Mouse (Mus musculus): ENCODE data around the gene Ugt1a5. TPM values are rescaled to one million over a fixed set of nuclear protein-coding genes. Genes with fewer than 3 reads are reported as not detected.

Ugt1a5 gene
- polyA plus RNA-seq, 1 experiment from 2014 or later: not detected

GRCm38 (mm10) chr1:88249596-88249995 lies 83.8 kb downstream of the Ugt1a5 start:
- H3K36me3 ChIP-seq: no peaks in the 10 kb centered on the region
- 75% methylated on average over 7 of the region's 7 CpGs for WGBS
- ATAC-seq (ENCODE audit: insufficient read depth, low FRiP score, low read depth): peak; percentile 1; the same call in 1 of the 2 replicates
- H3K4me3 ChIP-seq (replicated peaks): no peak overlapping the region
- H3K4me1 ChIP-seq: no peaks in the 10 kb centered on the region
- H3K9me3 ChIP-seq: peaks cover 15% of the 10 kb centered on the region; the same call in 1 of the 2 replicates
- H3K4me2 ChIP-seq: no peak overlapping the region
- H3K9ac ChIP-seq: no peak overlapping the region
- no peaks in the 10 kb centered on the region for H3K27me3 ChIP-seq (replicated peaks)
- H3K27ac ChIP-seq: no peak overlapping the region

DNA sequence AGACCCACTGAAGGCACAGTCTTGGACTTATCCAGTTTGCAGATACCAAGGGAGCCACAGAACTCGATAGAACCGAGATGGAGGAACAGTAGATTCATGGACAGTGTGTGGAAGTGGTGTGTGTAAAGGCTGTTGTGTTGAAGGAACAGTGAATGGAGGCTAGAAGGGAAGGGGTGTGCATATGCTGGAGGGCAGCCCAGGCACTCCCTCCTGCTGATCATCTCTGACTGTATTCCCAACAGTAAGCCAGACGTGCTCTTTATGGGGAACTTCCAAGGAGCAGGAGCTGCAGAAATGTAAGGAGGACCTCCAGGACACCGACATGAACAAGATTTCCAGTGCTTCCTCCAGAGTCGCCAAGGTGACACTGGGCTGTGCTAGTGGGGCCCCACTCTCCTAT lies 84.2 kb downstream of the Ugt1a5 start:
- WGBS: 79% methylated on average over 5 of the region's 5 CpGs
- no peak overlapping the region for H3K9ac ChIP-seq
- H3K36me3 ChIP-seq: no peaks in the 10 kb centered on the region
- no peaks in the 10 kb centered on the region for H3K4me1 ChIP-seq
- H3K27me3 ChIP-seq (replicated peaks): no peaks in the 10 kb centered on the region
- H3K27ac ChIP-seq: no peak overlapping the region
- H3K9me3 ChIP-seq: peaks cover 15% of the 10 kb centered on the region; the same call in 1 of the 2 replicates
- no peak overlapping the region for H3K4me3 ChIP-seq (replicated peaks)
- H3K4me2 ChIP-seq: no peak overlapping the region
- ATAC-seq (ENCODE audit: insufficient read depth, low FRiP score, low read depth): no peak

GRCm38 (mm10) chr1:88253106-88253505 lies 87.3 kb downstream of the Ugt1a5 start:
- H3K36me3 ChIP-seq: no peaks in the 10 kb centered on the region
- no peaks in the 10 kb centered on the region for H3K27me3 ChIP-seq (replicated peaks)
- no peak overlapping the region for H3K4me3 ChIP-seq (replicated peaks)
- no peak overlapping the region for H3K27ac ChIP-seq
- 71% methylated on average over 8 of the region's 8 CpGs for WGBS
- H3K4me2 ChIP-seq: no peak overlapping the region
- ATAC-seq (ENCODE audit: insufficient read depth, low FRiP score, low read depth): no peak
- no peak overlapping the region for H3K9ac ChIP-seq
- no peaks in the 10 kb centered on the region for H3K4me1 ChIP-seq
- peaks cover 11% of the 10 kb centered on the region; the same call in 1 of the 2 replicates for H3K9me3 ChIP-seq

- no peaks in the 10 kb centered on the region for H3K27me3 ChIP-seq (replicated peaks)
- H3K4me2 ChIP-seq: no peak overlapping the region
- no peak overlapping the region for H3K9ac ChIP-seq
- H3K9me3 ChIP-seq: peaks cover 11% of the 10 kb centered on the region; the same call in 1 of the 2 replicates
- H3K4me1 ChIP-seq: no peaks in the 10 kb centered on the region
- no peaks in the 10 kb centered on the region for H3K36me3 ChIP-seq
- no peak overlapping the region for H3K27ac ChIP-seq
- 74% methylated on average over 6 of the region's 6 CpGs for WGBS
- ATAC-seq (ENCODE audit: insufficient read depth, low FRiP score, low read depth): no peak
- H3K4me3 ChIP-seq (replicated peaks): no peak overlapping the region
Measured at GRCm38 (mm10) chr1:88253540-88253939, 87.7 kb downstream of the Ugt1a5 start.

DNA sequence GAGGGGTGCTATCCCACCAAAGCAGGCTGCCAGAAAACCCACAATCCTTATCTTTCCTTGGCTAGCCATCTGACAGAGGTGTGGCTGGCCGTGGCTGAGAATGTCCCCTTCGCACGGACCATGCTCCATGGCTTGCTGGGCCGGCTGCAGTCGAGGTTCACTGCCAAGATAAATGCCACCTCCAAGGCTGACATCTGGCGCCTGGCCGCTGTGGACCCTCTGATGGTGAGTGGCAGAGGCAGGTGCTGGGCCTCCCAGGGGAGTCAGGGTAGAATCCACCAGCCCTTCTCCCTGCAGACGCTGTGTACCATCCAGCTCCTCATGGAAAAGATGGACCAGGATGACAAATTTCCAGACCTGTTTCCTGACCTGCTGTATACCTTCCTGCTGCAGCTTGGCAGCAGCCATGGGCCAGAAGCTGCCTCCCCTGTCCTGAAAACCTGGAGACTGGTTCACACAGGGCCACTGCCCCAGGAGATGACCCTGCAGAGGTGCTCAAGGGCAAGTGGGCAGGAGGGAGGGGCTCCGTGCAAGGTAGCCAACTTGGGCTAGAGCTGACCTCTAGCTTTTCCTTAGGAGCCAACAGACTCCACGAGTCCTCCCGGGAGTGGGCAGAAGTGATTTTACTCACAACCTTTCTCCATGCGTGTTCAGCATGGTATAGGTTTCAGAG lies 89.1 kb downstream of the Ugt1a5 start:
- WGBS: 86% methylated on average over 12 of the region's 12 CpGs
- ATAC-seq (ENCODE audit: insufficient read depth, low FRiP score, low read depth): no peak
- Histone ChIP-seq H3K9me3 (0 out of 2 replicates have a peak, but pooled peaks cover 4% of the 10 kb centered on the region), H3K27me3 (replicated peaks) (no peaks in the 10 kb centered on the region), H3K36me3 (no peaks in the 10 kb centered on the region), H3K27ac (no peak overlapping the region), H3K9ac (no peak overlapping the region), H3K4me2 (no peak overlapping the region), H3K4me1 (no peaks in the 10 kb centered on the region), H3K4me3 (replicated peaks) (no peak overlapping the region)

GRCm38 (mm10) chr1:88255466-88255857 lies 89.7 kb downstream of the Ugt1a5 start:
- 51% methylated on average over 2 of the region's 2 CpGs for WGBS
- ATAC-seq (ENCODE audit: insufficient read depth, low FRiP score, low read depth): no peak
- H3K4me2 ChIP-seq: no peak overlapping the region

DNA sequence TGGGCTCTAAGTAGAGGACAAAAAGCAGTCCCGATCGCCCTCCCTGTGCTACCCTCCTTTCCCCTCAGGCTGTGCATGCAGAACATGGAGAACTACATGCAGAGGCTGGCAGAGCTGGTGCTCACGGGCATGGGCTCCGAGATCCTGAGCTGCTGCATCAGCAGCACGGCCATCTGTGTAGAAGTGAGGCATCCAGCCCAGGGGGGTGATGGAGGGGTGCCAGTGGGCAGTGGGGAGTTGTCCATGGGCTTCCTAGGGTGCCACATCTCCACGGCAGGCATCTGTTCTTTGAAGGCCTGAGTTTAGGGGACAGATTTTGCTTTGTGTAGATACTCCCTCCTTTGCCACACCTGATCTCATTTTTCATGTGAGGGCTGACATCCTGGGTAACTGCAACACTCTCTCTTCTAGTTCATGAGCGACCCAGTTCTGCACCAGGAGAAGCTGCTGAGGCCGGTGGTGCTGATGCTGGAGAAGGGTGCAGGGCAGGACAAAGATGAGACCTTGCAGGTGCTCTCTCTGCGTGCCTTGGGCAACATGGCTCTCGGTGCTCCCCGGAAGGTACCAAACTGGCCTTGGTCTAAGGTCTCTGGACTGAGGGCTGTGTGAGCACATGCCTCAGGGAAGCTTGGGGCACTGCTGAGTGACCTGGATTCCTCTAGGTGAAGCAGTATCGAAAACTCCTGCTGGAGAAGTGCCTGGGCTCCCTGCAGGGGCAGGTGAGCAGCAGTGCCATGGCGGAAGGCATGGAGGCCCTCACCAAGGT lies 90.4 kb downstream of the Ugt1a5 start:
- 76% methylated on average over 13 of the region's 13 CpGs for WGBS
- Histone ChIP-seq H3K36me3 (peaks cover 11% of the 10 kb centered on the region; the same call in 1 of the 2 replicates), H3K4me3 (replicated peaks) (no peak overlapping the region), H3K4me2 (no peak overlapping the region), H3K27ac (no peak overlapping the region), H3K4me1 (no peaks in the 10 kb centered on the region), H3K9ac (no peak overlapping the region), H3K9me3 (no peaks in the 10 kb centered on the region), H3K27me3 (replicated peaks) (no peaks in the 10 kb centered on the region)
- no peak for ATAC-seq (ENCODE audit: insufficient read depth, low FRiP score, low read depth)

More at GRCm38 (mm10) chr1:88255466-88255857, 89.7 kb downstream of the Ugt1a5 start:
- no peaks in the 10 kb centered on the region for H3K27me3 ChIP-seq (replicated peaks)
- peaks cover 4% of the 10 kb centered on the region; the same call in 1 of the 2 replicates for H3K36me3 ChIP-seq
- H3K4me3 ChIP-seq (replicated peaks): no peak overlapping the region
- no peaks in the 10 kb centered on the region for H3K9me3 ChIP-seq
- no peaks in the 10 kb centered on the region for H3K4me1 ChIP-seq
- no peak overlapping the region for H3K9ac ChIP-seq
- H3K27ac ChIP-seq: no peak overlapping the region

DNA sequence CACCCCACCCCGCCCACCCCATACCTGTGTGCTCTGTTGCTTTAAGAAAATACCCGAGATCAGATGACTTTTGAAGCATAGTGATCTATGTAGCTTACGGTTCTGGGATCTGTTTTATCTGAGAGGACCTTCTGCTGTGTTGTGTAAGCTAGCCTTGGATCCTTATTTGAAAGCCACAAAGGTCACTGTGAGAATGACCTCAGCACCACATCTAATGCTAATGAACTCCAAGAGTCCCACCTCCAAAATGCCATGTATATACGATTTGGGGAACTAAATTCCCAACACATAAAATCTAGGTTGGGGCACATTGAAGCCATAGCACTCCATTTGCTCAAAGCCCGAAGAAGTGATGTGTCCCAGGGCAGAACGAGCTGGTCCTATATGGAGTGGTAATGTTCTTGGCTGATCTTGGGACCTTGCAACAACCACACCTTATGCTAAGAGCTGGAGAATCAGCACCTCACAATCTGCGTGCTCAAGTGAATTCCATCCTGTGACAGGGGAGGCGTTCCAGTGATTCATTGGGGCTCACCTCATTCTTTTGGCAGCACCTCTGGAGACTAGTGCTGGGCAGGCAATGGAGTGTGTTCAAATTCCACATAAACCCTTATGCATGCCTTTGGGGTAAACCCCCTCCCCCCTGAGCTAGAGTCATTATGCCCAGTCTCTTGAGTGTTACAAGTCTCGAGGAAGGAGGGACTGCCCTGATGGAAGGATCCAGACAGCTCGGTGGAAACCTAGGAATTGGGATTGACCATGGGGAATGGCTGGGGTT lies 91.3 kb downstream of the Ugt1a5 start:
- 74% methylated on average over 10 of the region's 10 CpGs for WGBS
- no peak for ATAC-seq (ENCODE audit: insufficient read depth, low FRiP score, low read depth)
- Histone ChIP-seq H3K4me3 (replicated peaks) (no peak overlapping the region), H3K36me3 (peaks cover 20% of the 10 kb centered on the region), H3K4me1 (peaks cover 7% of the 10 kb centered on the region; the same call in 1 of the 2 replicates), H3K9me3 (no peaks in the 10 kb centered on the region), H3K27ac (no peak overlapping the region), H3K9ac (no peak overlapping the region), H3K27me3 (replicated peaks) (no peaks in the 10 kb centered on the region), H3K4me2 (no peak overlapping the region)

DNA sequence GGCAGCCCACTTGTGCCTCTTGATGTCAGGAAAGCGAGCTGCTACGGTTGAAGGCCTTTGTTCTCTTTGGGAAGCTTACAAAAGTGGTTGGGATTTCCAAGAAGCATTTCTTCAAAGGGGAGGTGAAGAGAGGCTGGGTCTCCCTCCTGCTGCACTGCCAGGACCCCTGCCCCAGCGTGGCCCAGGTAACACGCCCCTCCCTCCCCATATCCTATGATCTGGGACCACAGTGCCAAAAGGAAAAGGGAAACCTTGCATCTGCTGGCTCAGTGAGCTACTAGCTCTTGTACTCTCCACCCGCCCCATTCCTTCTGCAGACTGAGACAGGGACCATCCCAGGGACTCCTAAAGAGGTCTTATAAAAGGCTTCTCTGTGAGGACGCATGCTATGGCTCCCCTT lies 91.9 kb downstream of the Ugt1a5 start:
- no peak overlapping the region for H3K27ac ChIP-seq

GRCm38 (mm10) chr1:88258361-88258760 lies 92.5 kb downstream of the Ugt1a5 start:
- no peak overlapping the region for H3K4me2 ChIP-seq
- H3K4me3 ChIP-seq (replicated peaks): no peak overlapping the region
- no peaks in the 10 kb centered on the region for H3K9me3 ChIP-seq
- H3K27ac ChIP-seq: no peak overlapping the region
- peaks cover 29% of the 10 kb centered on the region for H3K36me3 ChIP-seq
- WGBS: 71% methylated on average over 6 of the region's 6 CpGs
- H3K4me1 ChIP-seq: peaks cover 11% of the 10 kb centered on the region
- no peak for ATAC-seq (ENCODE audit: insufficient read depth, low FRiP score, low read depth)
- H3K9ac ChIP-seq: no peak overlapping the region
- H3K27me3 ChIP-seq (replicated peaks): no peaks in the 10 kb centered on the region

More for the DNA sequence above, 91.9 kb downstream of the Ugt1a5 start:
- ATAC-seq (ENCODE audit: insufficient read depth, low FRiP score, low read depth): no peak
- Histone ChIP-seq H3K4me1 (peaks cover 11% of the 10 kb centered on the region), H3K4me2 (no peak overlapping the region), H3K36me3 (peaks cover 22% of the 10 kb centered on the region), H3K9ac (no peak overlapping the region), H3K4me3 (replicated peaks) (no peak overlapping the region), H3K27me3 (replicated peaks) (no peaks in the 10 kb centered on the region), H3K9me3 (no peaks in the 10 kb centered on the region)
- WGBS: 82% methylated on average over 6 of the region's 6 CpGs

DNA sequence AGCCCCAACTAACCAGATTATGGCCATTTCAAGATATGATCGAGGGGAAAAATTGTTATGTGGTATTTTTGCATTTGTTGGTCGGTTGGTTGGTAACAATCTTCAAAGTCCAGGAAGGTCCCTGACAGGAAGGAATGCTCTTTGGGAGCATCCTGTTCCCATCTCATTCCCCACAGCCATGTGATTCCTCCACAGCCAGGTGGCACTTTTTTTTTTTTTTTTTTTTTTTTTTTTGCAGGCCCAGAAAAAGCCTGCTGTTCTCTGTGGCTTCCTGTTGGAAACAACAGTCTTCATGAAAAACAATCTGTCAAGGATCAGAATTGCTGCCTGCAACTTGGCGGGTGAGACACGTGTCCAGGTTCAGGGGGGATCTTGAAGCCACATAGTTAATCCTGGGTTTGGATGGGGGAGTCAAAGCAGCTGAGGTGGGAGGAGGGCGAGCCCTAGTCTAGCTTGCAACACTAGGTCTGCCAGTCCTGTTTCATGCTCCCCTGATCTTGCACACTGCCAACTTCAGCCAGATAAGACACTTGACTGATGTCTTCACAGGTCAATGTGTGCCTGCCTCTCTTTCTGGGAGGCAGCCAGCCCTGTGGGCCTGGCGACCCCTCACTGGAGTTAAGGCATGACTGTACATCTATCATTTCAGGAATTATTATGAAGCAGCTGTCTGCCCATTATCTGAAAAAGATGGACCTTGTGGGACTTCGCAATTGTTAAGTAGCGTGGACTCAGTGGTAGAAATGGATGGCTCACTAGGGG lies 93.2 kb downstream of the Ugt1a5 start:
- no peak overlapping the region for H3K27ac ChIP-seq
- no peaks in the 10 kb centered on the region for H3K27me3 ChIP-seq (replicated peaks)
- H3K9me3 ChIP-seq: no peaks in the 10 kb centered on the region
- H3K9ac ChIP-seq: no peak overlapping the region
- H3K4me2 ChIP-seq: no peak overlapping the region
- no peak overlapping the region for H3K4me3 ChIP-seq (replicated peaks)
- H3K36me3 ChIP-seq: peaks cover 36% of the 10 kb centered on the region
- 62% methylated on average over 8 of the region's 8 CpGs for WGBS
- peaks cover 11% of the 10 kb centered on the region for H3K4me1 ChIP-seq
- no peak for ATAC-seq (ENCODE audit: insufficient read depth, low FRiP score, low read depth)
